ENCODE assay signal across 26 mouse cellular contexts in genomic region chr2:12065669-12066399, GRCm38 (mm10).
DNase-seq lines count a peak whose midpoint lies in the region; ATAC-seq and TF ChIP-seq lines count a peak whose summit lies in the region.
"Had no signal": no experiment of that assay in that cellular context is flagged by ENCODE, and none has a peak within 500 bp of the region (broad histone marks: within the 10 kb centered on the region; RNA-seq: fewer than 3 reads in every experiment).

No protein-coding gene starts in this region.

- DNase-seq in lung, postnatal 36 days: peak; percentile 12
- no peak for DNase-seq in lung, postnatal 25 days (ENCODE audit: low spot score)
- DNase-seq in embryo, embryonic 11 days: peak; percentile 64
- peak; percentile 5 for DNase-seq in limb, embryonic 14.5 days (ENCODE audit: low spot score)
- no peak for DNase-seq in layer of hippocampus, adult 18-20 months (ENCODE audit: low spot score in 2 of 2)
- DNase-seq in cerebellum, postnatal 14 days: no peak
- no peak for DNase-seq in frontal cortex, postnatal 36 days (ENCODE audit: low spot score in 2 of 2)
- DNase-seq: adrenal gland, postnatal 36 days; cerebellum, adult 9-11 months; gastrocnemius, postnatal 10 days; heart, adult 2 months; liver; liver, postnatal 0 days had no signal

- WGBS in embryonic facial prominence, embryonic 15.5 days: 18% methylated on average over 6 of the region's 6 CpGs
- WGBS in limb, embryonic 14.5 days: 25% methylated on average over 6 of the region's 6 CpGs

- peak; percentile 57 for ATAC-seq in embryonic facial prominence, embryonic 15.5 days (ENCODE audit: insufficient number of reproducible peaks, low FRiP score, low TSS enrichment, low read depth)
- ATAC-seq in limb, embryonic 14.5 days (ENCODE audit: low FRiP score, low read depth): no peak
- ATAC-seq: activated CD4-positive, CD25-positive, alpha-beta regulatory T cell, adult 4 months; forebrain, embryonic 15.5 days; intestine, embryonic 16.5 days; liver, postnatal 0 days; midbrain, embryonic 13.5 days; Patski had no signal

- no peaks in the 10 kb centered on the region for H3K27me3 ChIP-seq in embryonic facial prominence, embryonic 15.5 days
- H3K27me3 ChIP-seq in limb, embryonic 14.5 days (ENCODE audit: control insufficient read depth, insufficient read depth, low read length): no peaks in the 10 kb centered on the region
- H3K27me3 ChIP-seq: forebrain, embryonic 15.5 days; heart, embryonic 15.5 days; hindbrain, embryonic 12.5 days; kidney, embryonic 15.5 days; midbrain, embryonic 13.5 days; Patski had no signal

- no peak overlapping the region for H3K4me2 ChIP-seq in embryonic facial prominence, embryonic 15.5 days (replicated peaks)
- H3K4me2 ChIP-seq in limb, embryonic 14.5 days (replicated peaks; ENCODE audit: low read depth, low read length, severe bottlenecking): no peak overlapping the region
- H3K4me2 ChIP-seq: forebrain, embryonic 15.5 days; heart, embryonic 15.5 days; hindbrain, embryonic 12.5 days; kidney, embryonic 15.5 days; midbrain, embryonic 13.5 days had no signal

- no peak for TF ChIP-seq POLR2A in limb, embryonic 14.5 days (IDR thresholded peaks at IDR 0.05; ENCODE audit: borderline replicate concordance, extremely low read depth, insufficient read depth, insufficient read length)

- no peaks in the 10 kb centered on the region for H3K36me3 ChIP-seq in embryonic facial prominence, embryonic 15.5 days
- H3K36me3 ChIP-seq in limb, embryonic 14.5 days (ENCODE audit: control insufficient read depth, insufficient read depth, low read length): no peaks in the 10 kb centered on the region
- H3K36me3 ChIP-seq: forebrain, embryonic 15.5 days; heart, embryonic 15.5 days; hindbrain, embryonic 12.5 days; kidney, embryonic 15.5 days; midbrain, embryonic 13.5 days had no signal

- H3K4me3 ChIP-seq in embryonic facial prominence, embryonic 15.5 days (replicated peaks): no peak overlapping the region
- no peak overlapping the region for H3K4me3 ChIP-seq in limb, embryonic 14.5 days (replicated peaks; ENCODE audit: low read length)
- H3K4me3 ChIP-seq: forebrain, embryonic 15.5 days; heart, adult 2 months; heart, embryonic 15.5 days; hindbrain, embryonic 12.5 days; kidney, embryonic 15.5 days; layer of hippocampus, adult 2 months; left cerebral cortex, adult 2 months; midbrain, embryonic 13.5 days; myocyte had no signal

- H3K27ac ChIP-seq in embryonic facial prominence, embryonic 15.5 days (replicated peaks): peak overlapping the region; percentile 76
- 0 out of 2 replicates have a peak overlapping the region, but pooled peaks have one; percentile 20 for H3K27ac ChIP-seq in limb, embryonic 14.5 days (replicated peaks; ENCODE audit: low read depth, low read length)
- H3K27ac ChIP-seq: forebrain, embryonic 15.5 days; heart, adult 2 months; heart, embryonic 15.5 days; hindbrain, embryonic 12.5 days; kidney, embryonic 15.5 days; layer of hippocampus, adult 2 months; left cerebral cortex, adult 2 months; macrophage; midbrain, embryonic 13.5 days had no signal

- H3K9me3 ChIP-seq in embryonic facial prominence, embryonic 15.5 days (replicated peaks): no peaks in the 10 kb centered on the region
- H3K9me3 ChIP-seq in limb, embryonic 14.5 days (ENCODE audit: control insufficient read depth, low read length): no peaks in the 10 kb centered on the region
- H3K9me3 ChIP-seq: forebrain, embryonic 15.5 days; heart, embryonic 15.5 days; hindbrain, embryonic 12.5 days; kidney, embryonic 15.5 days; midbrain, embryonic 13.5 days had no signal

- H3K9ac ChIP-seq in embryonic facial prominence, embryonic 15.5 days: no peak overlapping the region
- no peak overlapping the region for H3K9ac ChIP-seq in limb, embryonic 14.5 days (ENCODE audit: low read depth, low read length, severe bottlenecking)
- H3K9ac ChIP-seq: forebrain, embryonic 15.5 days; heart, embryonic 15.5 days; hindbrain, embryonic 12.5 days; kidney, embryonic 15.5 days; liver, postnatal 0 days; midbrain, embryonic 13.5 days had no signal

- H3K4me1 ChIP-seq in embryonic facial prominence, embryonic 15.5 days: peaks cover 19% of the 10 kb centered on the region
- H3K4me1 ChIP-seq in limb, embryonic 14.5 days (ENCODE audit: control insufficient read depth, insufficient read depth, low read length): no peaks in the 10 kb centered on the region; the same call in 1 of the 2 replicates
- H3K4me1 ChIP-seq: forebrain, embryonic 15.5 days; heart, embryonic 15.5 days; hindbrain, embryonic 12.5 days; midbrain, embryonic 13.5 days had no signal

Comparison
In these comparisons a context has a peak if more than half of its experiments do, and no peak if none do; other contexts are left out.
1. DNase-seq: peak in lung, postnatal 36 days (single experiment), embryo, embryonic 11 days (single experiment) and limb, embryonic 14.5 days (single experiment); none in lung, postnatal 25 days (single experiment), layer of hippocampus, adult 18-20 months (0 of 2), cerebellum, postnatal 14 days (0 of 2) and frontal cortex, postnatal 36 days (0 of 2).